Mouse (Mus musculus): ENCODE measurements around the gene Kdelr1. TPM values are rescaled to one million over a fixed set of nuclear protein-coding genes. Genes with fewer than 3 reads are reported as not detected.

The Kdelr1 gene
- polyA plus RNA-seq (2015; fragmentation: Nextera tagmentation; extraction: Ambion mirVana) = 76.6 and 76.7 TPM in 2 replicates

DNA sequence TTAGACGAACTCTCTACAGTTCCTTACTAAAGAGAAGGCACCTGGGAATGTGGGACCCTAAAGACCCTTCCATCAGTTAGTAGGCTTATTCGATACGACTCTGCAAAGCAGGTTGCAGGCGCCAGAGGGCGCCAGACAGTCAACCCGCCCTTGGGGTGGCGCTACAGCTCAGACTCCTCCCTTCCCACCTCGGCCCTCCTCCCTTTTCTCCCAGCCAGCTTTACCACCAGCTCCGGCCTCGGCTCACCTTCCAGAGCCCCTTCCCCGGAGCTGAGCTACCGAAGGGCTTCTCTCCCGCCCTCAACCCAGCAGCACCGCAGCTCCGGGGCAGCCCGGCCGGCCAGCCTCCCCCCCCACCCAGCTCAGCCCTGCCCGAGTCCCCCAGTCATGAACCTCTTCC lies at the start of gene Kdelr1:
Gene Kdelr1, plus strand, starts transcription at position 149 of the 400 bp plus-strand sequence.
- H3K27me3 ChIP-seq (ENCODE audit: control insufficient read depth, insufficient read depth, low read depth, low read length) = peaks cover 28% of the 10 kb centered on the region
- H3K4me3 ChIP-seq (ENCODE audit: low read length) = peak within 1 kb of the TSS; percentile 62
- H3K27ac ChIP-seq (ENCODE audit: low read length) = peak within 1 kb of the TSS; percentile 91
- peak within 1 kb of the TSS; percentile 97 for H3K9ac ChIP-seq (ENCODE audit: low read length)
- peak within 1 kb of the TSS; percentile 81 for H3K4me2 ChIP-seq (ENCODE audit: low read depth, low read length)
- H3K36me3 ChIP-seq (ENCODE audit: control insufficient read depth, insufficient read depth, low read length) = peaks cover 20% of the 10 kb centered on the region
- peak; percentile 86 for ATAC-seq (ENCODE audit: low read depth)
- WGBS = under 1% methylated on average over 18 of the region's 18 CpGs
- no peaks in the 10 kb centered on the region for H3K9me3 ChIP-seq (ENCODE audit: control insufficient read depth, low read length)
- peaks cover 34% of the 10 kb centered on the region for H3K4me1 ChIP-seq (replicated peaks; ENCODE audit: control insufficient read depth, insufficient read depth, low read length)

- Histone ChIP-seq H3K9me3 (ENCODE audit: control insufficient read depth, low read length) (no peaks in the 10 kb centered on the region), H3K9ac (ENCODE audit: low read length) (no peak within 1 kb of the TSS), H3K36me3 (ENCODE audit: control insufficient read depth, insufficient read depth, low read length) (peaks cover 29% of the 10 kb centered on the region), H3K27ac (ENCODE audit: low read length) (no peak within 1 kb of the TSS), H3K4me3 (ENCODE audit: low read length) (no peak within 1 kb of the TSS), H3K4me1 (replicated peaks; ENCODE audit: control insufficient read depth, insufficient read depth, low read length) (peaks cover 2% of the 10 kb centered on the region), H3K4me2 (ENCODE audit: low read depth, low read length) (no peak within 1 kb of the TSS), H3K27me3 (ENCODE audit: control insufficient read depth, insufficient read depth, low read depth, low read length) (no peaks in the 10 kb centered on the region)
- 56% methylated on average over 7 of the region's 7 CpGs for WGBS
- no peak for ATAC-seq (ENCODE audit: low read depth)
Measured at GRCm38 (mm10) chr7:45824598-45824997, 48.0 kb upstream of the Kdelr1 start, which contains the start of gene Kcnj14. TSS of gene Kcnj14 (minus strand) at chr7:45824782.

GRCm38 (mm10) chr7:45826631-45827030 lies 45.9 kb upstream of the Kdelr1 start:
- peaks cover 5% of the 10 kb centered on the region for H3K27me3 ChIP-seq (ENCODE audit: control insufficient read depth, insufficient read depth, low read depth, low read length)
- peaks cover 29% of the 10 kb centered on the region for H3K36me3 ChIP-seq (ENCODE audit: control insufficient read depth, insufficient read depth, low read length)
- no peak for ATAC-seq (ENCODE audit: low read depth)
- H3K4me3 ChIP-seq (ENCODE audit: low read length) = no peak overlapping the region
- H3K27ac ChIP-seq (ENCODE audit: low read length) = no peak overlapping the region
- no peak overlapping the region for H3K4me2 ChIP-seq (ENCODE audit: low read depth, low read length)
- no peak overlapping the region for H3K9ac ChIP-seq (ENCODE audit: low read length)
- WGBS = 83% methylated on average over 7 of the region's 7 CpGs
- H3K9me3 ChIP-seq (ENCODE audit: control insufficient read depth, low read length) = no peaks in the 10 kb centered on the region
- peaks cover 10% of the 10 kb centered on the region for H3K4me1 ChIP-seq (replicated peaks; ENCODE audit: control insufficient read depth, insufficient read depth, low read length)

DNA sequence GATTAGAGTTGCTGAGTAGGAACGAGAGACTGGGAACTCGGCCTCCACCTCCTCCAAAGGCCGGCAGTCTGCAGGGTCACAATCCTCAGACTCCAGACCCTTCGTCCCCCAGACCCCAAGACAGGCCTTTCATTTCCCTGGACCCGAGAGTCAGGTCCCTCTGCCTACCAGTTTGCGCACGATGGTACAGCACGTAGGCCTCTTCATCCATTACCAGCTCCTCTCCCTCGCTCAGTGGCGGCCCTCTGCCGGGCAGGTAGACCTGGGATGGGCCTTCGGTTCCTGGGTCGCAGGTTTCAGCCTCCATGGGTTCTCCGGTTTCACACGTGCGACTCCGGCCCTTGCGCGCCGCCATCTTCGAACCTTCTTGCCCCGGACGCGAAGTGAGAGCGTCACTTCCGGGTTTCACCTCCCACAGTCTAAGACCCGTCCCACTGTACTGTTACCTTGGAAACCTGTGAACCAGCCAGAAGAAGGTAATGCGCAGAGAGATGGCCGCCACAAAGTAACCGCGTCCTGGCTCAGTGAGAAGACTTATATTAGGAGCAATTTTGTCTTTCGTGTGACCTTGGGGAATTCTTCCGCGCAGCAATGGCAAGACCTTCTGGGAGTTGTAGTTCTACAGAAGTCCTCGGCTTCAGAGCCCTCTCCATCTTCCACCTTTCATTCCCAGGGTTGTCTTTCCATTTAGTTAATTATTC lies 42.0 kb upstream of the Kdelr1 start, which contains the start of gene Grwd1:
Gene Grwd1, minus strand, starts transcription at position 518 of the 701 bp plus-strand sequence.
- peak within 1 kb of the TSS; percentile 82 for H3K27ac ChIP-seq (ENCODE audit: low read length)

DNA sequence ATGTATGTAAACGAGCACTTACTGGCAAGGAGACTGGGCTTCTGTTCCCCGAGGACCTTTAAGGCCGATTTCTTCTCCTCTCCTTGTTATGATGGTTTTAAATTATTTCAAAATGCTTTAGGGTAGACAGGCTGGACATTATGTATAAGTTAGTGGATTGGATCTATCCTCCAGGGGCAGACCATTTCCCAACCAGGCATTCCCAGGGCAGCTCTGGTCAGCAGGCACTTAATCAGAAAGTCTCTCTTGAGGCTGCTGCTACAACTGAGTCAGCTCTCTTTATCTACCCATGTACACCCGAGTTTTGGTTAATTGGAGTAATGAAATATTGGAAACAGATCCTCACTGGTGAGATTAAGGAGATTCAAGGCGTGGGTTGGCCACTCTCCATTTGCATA lies 41.4 kb upstream of the Kdelr1 start:
- Histone ChIP-seq H3K9me3 (ENCODE audit: control insufficient read depth, low read length) (no peaks in the 10 kb centered on the region), H3K9ac (ENCODE audit: low read length) (peak overlapping the region; percentile 80), H3K4me3 (ENCODE audit: low read length) (peak overlapping the region; percentile 95), H3K36me3 (ENCODE audit: control insufficient read depth, insufficient read depth, low read length) (peaks cover 18% of the 10 kb centered on the region), H3K4me1 (replicated peaks; ENCODE audit: control insufficient read depth, insufficient read depth, low read length) (peaks cover 23% of the 10 kb centered on the region), H3K27me3 (ENCODE audit: control insufficient read depth, insufficient read depth, low read depth, low read length) (peaks cover 44% of the 10 kb centered on the region), H3K4me2 (ENCODE audit: low read depth, low read length) (peak overlapping the region; percentile 79), H3K27ac (ENCODE audit: low read length) (no peak overlapping the region)
- 18% methylated on average over 5 of the region's 5 CpGs for WGBS
- no peak for ATAC-seq (ENCODE audit: low read depth)

More for the DNA sequence above, 42.0 kb upstream of the Kdelr1 start, which contains the start of gene Grwd1:
- Histone ChIP-seq H3K9ac (ENCODE audit: low read length) (peak within 1 kb of the TSS; percentile 80), H3K4me2 (ENCODE audit: low read depth, low read length) (peak within 1 kb of the TSS; percentile 79), H3K36me3 (ENCODE audit: control insufficient read depth, insufficient read depth, low read length) (peaks cover 23% of the 10 kb centered on the region), H3K27me3 (ENCODE audit: control insufficient read depth, insufficient read depth, low read depth, low read length) (peaks cover 44% of the 10 kb centered on the region), H3K4me1 (replicated peaks; ENCODE audit: control insufficient read depth, insufficient read depth, low read length) (peaks cover 23% of the 10 kb centered on the region), H3K9me3 (ENCODE audit: control insufficient read depth, low read length) (no peaks in the 10 kb centered on the region), H3K4me3 (ENCODE audit: low read length) (peak within 1 kb of the TSS; percentile 95)
- peak; percentile 81 for ATAC-seq (ENCODE audit: low read depth)
- 0% methylated on average over 35 of the region's 35 CpGs for WGBS

DNA sequence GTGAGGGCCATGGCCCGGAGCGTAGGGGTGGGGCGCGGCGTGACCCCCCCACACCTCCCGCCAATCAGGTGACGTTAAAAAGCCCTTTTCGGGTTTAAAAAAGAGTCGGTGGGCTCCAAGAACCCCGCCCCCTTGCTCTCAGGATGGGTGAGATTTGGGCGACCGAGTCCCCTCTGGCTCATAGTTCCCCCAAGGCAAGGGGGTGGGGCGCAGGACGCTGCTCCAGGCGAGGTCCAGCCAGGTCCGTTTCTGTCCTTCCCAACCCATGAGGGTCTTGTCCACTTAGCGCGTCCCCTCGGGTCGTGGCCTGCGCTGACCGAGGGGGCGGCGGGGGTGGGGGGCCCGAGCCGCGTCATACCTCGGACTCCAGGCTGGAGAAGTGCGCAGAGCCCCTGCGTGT lies 40.1 kb upstream of the Kdelr1 start:
- peaks cover 8% of the 10 kb centered on the region for H3K36me3 ChIP-seq (ENCODE audit: control insufficient read depth, insufficient read depth, low read length)
- peak overlapping the region; percentile 70 for H3K4me2 ChIP-seq (ENCODE audit: low read depth, low read length)
- ATAC-seq (ENCODE audit: low read depth) = no peak
- H3K9ac ChIP-seq (ENCODE audit: low read length) = peak overlapping the region; percentile 62
- H3K9me3 ChIP-seq (ENCODE audit: control insufficient read depth, low read length) = no peaks in the 10 kb centered on the region
- peaks cover 23% of the 10 kb centered on the region for H3K4me1 ChIP-seq (replicated peaks; ENCODE audit: control insufficient read depth, insufficient read depth, low read length)
- peak overlapping the region; percentile 52 for H3K4me3 ChIP-seq (ENCODE audit: low read length)
- peaks cover 44% of the 10 kb centered on the region for H3K27me3 ChIP-seq (ENCODE audit: control insufficient read depth, insufficient read depth, low read depth, low read length)
- 8% methylated on average over 30 of the region's 30 CpGs for WGBS
- H3K27ac ChIP-seq (ENCODE audit: low read length) = no peak overlapping the region

GRCm38 (mm10) chr7:45833148-45833790 lies 39.3 kb upstream of the Kdelr1 start:
- Histone ChIP-seq H3K27me3 (ENCODE audit: control insufficient read depth, insufficient read depth, low read depth, low read length) (peaks cover 44% of the 10 kb centered on the region), H3K4me3 (ENCODE audit: low read length) (peak overlapping the region; percentile 52), H3K9ac (ENCODE audit: low read length) (peak overlapping the region; percentile 62), H3K27ac (ENCODE audit: low read length) (no peak overlapping the region), H3K4me1 (replicated peaks; ENCODE audit: control insufficient read depth, insufficient read depth, low read length) (peaks cover 23% of the 10 kb centered on the region), H3K36me3 (ENCODE audit: control insufficient read depth, insufficient read depth, low read length) (peaks cover 3% of the 10 kb centered on the region), H3K4me2 (ENCODE audit: low read depth, low read length) (peak overlapping the region; percentile 70), H3K9me3 (ENCODE audit: control insufficient read depth, low read length) (no peaks in the 10 kb centered on the region)
- under 1% methylated on average over 58 of the region's 86 CpGs for WGBS
- ATAC-seq (ENCODE audit: low read depth) = peak; percentile 28; the same call in 1 of the 2 replicates

- no peaks in the 10 kb centered on the region for H3K9me3 ChIP-seq (ENCODE audit: control insufficient read depth, low read length)
- H3K36me3 ChIP-seq (ENCODE audit: control insufficient read depth, insufficient read depth, low read length) = no peaks in the 10 kb centered on the region
- H3K27me3 ChIP-seq (ENCODE audit: control insufficient read depth, insufficient read depth, low read depth, low read length) = peaks cover 44% of the 10 kb centered on the region
- H3K4me2 ChIP-seq (ENCODE audit: low read depth, low read length) = peak overlapping the region; percentile 70
- peak overlapping the region; percentile 62 for H3K9ac ChIP-seq (ENCODE audit: low read length)
- ATAC-seq (ENCODE audit: low read depth) = no peak
- WGBS = 2% methylated on average over 29 of the region's 31 CpGs
- H3K4me3 ChIP-seq (ENCODE audit: low read length) = peak overlapping the region; percentile 52
- H3K4me1 ChIP-seq (replicated peaks; ENCODE audit: control insufficient read depth, insufficient read depth, low read length) = peaks cover 23% of the 10 kb centered on the region
- H3K27ac ChIP-seq (ENCODE audit: low read length) = no peak overlapping the region
Measured at GRCm38 (mm10) chr7:45833924-45834323, 38.6 kb upstream of the Kdelr1 start.
